Mouse (Mus musculus): Measurements from ENCODE around the gene Alpk3. TPM values are rescaled to one million over a fixed set of nuclear protein-coding genes. Genes with fewer than 3 reads are reported as not detected.

Alpk3 gene
- polyA plus RNA-seq, 1 experiment, result 0.22 TPM

- Histone ChIP-seq H3K27ac (ENCODE audit: control insufficient read depth, insufficient read depth, low read depth, low read length, poor library complexity) (no peak overlapping the region), H3K4me3 (replicated peaks; ENCODE audit: control insufficient read depth, low read depth, low read length) (no peak overlapping the region), H3K4me1 (ENCODE audit: control insufficient read depth, insufficient read depth, low read length) (no peaks in the 10 kb centered on the region)
- 52% methylated on average over 9 of the region's 9 CpGs for WGBS
- TF ChIP-seq POLR2A (IDR thresholded peaks at IDR 0.05; ENCODE audit: borderline replicate concordance, control insufficient read depth, low read depth, low read length) (no peak), CTCF (IDR thresholded peaks at IDR 0.05; ENCODE audit: control insufficient read depth, insufficient read depth, low read length) (no peak)
Observed at GRCm38 (mm10) chr7:81109717-81110651, 52.6 kb downstream of the Alpk3 start.

GRCm38 (mm10) chr7:81110791-81111190 is 53.4 kb downstream of the Alpk3 start:
- TF ChIP-seq CTCF (IDR thresholded peaks at IDR 0.05; ENCODE audit: control insufficient read depth, insufficient read depth, low read length) (no peak), POLR2A (IDR thresholded peaks at IDR 0.05; ENCODE audit: borderline replicate concordance, control insufficient read depth, low read depth, low read length) (no peak)
- WGBS, result 89% methylated on average over 4 of the region's 4 CpGs
- H3K27ac ChIP-seq (ENCODE audit: control insufficient read depth, insufficient read depth, low read depth, low read length, poor library complexity), result no peak overlapping the region
- no peaks in the 10 kb centered on the region for H3K4me1 ChIP-seq (ENCODE audit: control insufficient read depth, insufficient read depth, low read length)
- H3K4me3 ChIP-seq (replicated peaks; ENCODE audit: control insufficient read depth, low read depth, low read length), result no peak overlapping the region

- TF ChIP-seq CTCF (IDR thresholded peaks at IDR 0.05; ENCODE audit: control insufficient read depth, insufficient read depth, low read length) (no peak), POLR2A (IDR thresholded peaks at IDR 0.05; ENCODE audit: borderline replicate concordance, control insufficient read depth, low read depth, low read length) (no peak)
- H3K27ac ChIP-seq (ENCODE audit: control insufficient read depth, insufficient read depth, low read depth, low read length, poor library complexity), result no peak overlapping the region
- H3K4me1 ChIP-seq (ENCODE audit: control insufficient read depth, insufficient read depth, low read length), result no peaks in the 10 kb centered on the region
- H3K4me3 ChIP-seq (replicated peaks; ENCODE audit: control insufficient read depth, low read depth, low read length), result no peak overlapping the region
- 93% methylated on average over 2 of the region's 2 CpGs for whole genome bisulfite sequencing
Observed at GRCm38 (mm10) chr7:81111729-81112128, 54.3 kb downstream of the Alpk3 start.

- TF ChIP-seq POLR2A (IDR thresholded peaks at IDR 0.05; ENCODE audit: borderline replicate concordance, control insufficient read depth, low read depth, low read length) (no peak), CTCF (IDR thresholded peaks at IDR 0.05; ENCODE audit: control insufficient read depth, insufficient read depth, low read length) (no peak)
- Histone ChIP-seq H3K4me1 (ENCODE audit: control insufficient read depth, insufficient read depth, low read length) (no peaks in the 10 kb centered on the region), H3K27ac (ENCODE audit: control insufficient read depth, insufficient read depth, low read depth, low read length, poor library complexity) (no peak overlapping the region), H3K4me3 (replicated peaks; ENCODE audit: control insufficient read depth, low read depth, low read length) (no peak overlapping the region)
- 55% methylated on average over 6 of the region's 6 CpGs for WGBS
Observed at GRCm38 (mm10) chr7:81112686-81113360, 55.4 kb downstream of the Alpk3 start.

GRCm38 (mm10) chr7:81114555-81114954 is 57.2 kb downstream of the Alpk3 start, which contains the start of gene Slc28a1:
Slc28a1 (plus strand) TSS chr7:81114799.
- H3K4me1 ChIP-seq (ENCODE audit: control insufficient read depth, insufficient read depth, low read length), result no peaks in the 10 kb centered on the region
- WGBS, result 80% methylated on average over 6 of the region's 6 CpGs
- no peak within 1 kb of the TSS for H3K4me3 ChIP-seq (replicated peaks; ENCODE audit: control insufficient read depth, low read depth, low read length)
- TF ChIP-seq CTCF (IDR thresholded peaks at IDR 0.05; ENCODE audit: control insufficient read depth, insufficient read depth, low read length) (no peak), POLR2A (IDR thresholded peaks at IDR 0.05; ENCODE audit: borderline replicate concordance, control insufficient read depth, low read depth, low read length) (no peak)
- no peak within 1 kb of the TSS for H3K27ac ChIP-seq (ENCODE audit: control insufficient read depth, insufficient read depth, low read depth, low read length, poor library complexity)

- Histone ChIP-seq H3K4me3 (replicated peaks; ENCODE audit: control insufficient read depth, low read depth, low read length) (no peak overlapping the region), H3K27ac (ENCODE audit: control insufficient read depth, insufficient read depth, low read depth, low read length, poor library complexity) (no peak overlapping the region), H3K4me1 (ENCODE audit: control insufficient read depth, insufficient read depth, low read length) (peaks cover 1% of the 10 kb centered on the region; the same call in 1 of the 2 replicates)
- WGBS, result 38% methylated on average over 3 of the region's 3 CpGs
- TF ChIP-seq CTCF (IDR thresholded peaks at IDR 0.05; ENCODE audit: control insufficient read depth, insufficient read depth, low read length), result no peak
- no peak for TF ChIP-seq POLR2A (IDR thresholded peaks at IDR 0.05; ENCODE audit: borderline replicate concordance, control insufficient read depth, low read depth, low read length)
Observed at GRCm38 (mm10) chr7:81121099-81121498, 63.7 kb downstream of the Alpk3 start.

- Histone ChIP-seq H3K27ac (ENCODE audit: control insufficient read depth, insufficient read depth, low read depth, low read length, poor library complexity) (no peak overlapping the region), H3K4me3 (replicated peaks; ENCODE audit: control insufficient read depth, low read depth, low read length) (no peak overlapping the region), H3K4me1 (ENCODE audit: control insufficient read depth, insufficient read depth, low read length) (peaks cover 1% of the 10 kb centered on the region; the same call in 1 of the 2 replicates)
- no peak for TF ChIP-seq CTCF (IDR thresholded peaks at IDR 0.05; ENCODE audit: control insufficient read depth, insufficient read depth, low read length)
- TF ChIP-seq POLR2A (IDR thresholded peaks at IDR 0.05; ENCODE audit: borderline replicate concordance, control insufficient read depth, low read depth, low read length), result no peak
- WGBS, result 48% methylated on average over 2 of the region's 2 CpGs
Observed at GRCm38 (mm10) chr7:81122808-81123207, 65.4 kb downstream of the Alpk3 start.

GRCm38 (mm10) chr7:81123553-81123952 is 66.2 kb downstream of the Alpk3 start:
- peaks cover 1% of the 10 kb centered on the region; the same call in 1 of the 2 replicates for H3K4me1 ChIP-seq (ENCODE audit: control insufficient read depth, insufficient read depth, low read length)
- no peak overlapping the region for H3K4me3 ChIP-seq (replicated peaks; ENCODE audit: control insufficient read depth, low read depth, low read length)
- WGBS, result 72% methylated on average over 5 of the region's 5 CpGs
- H3K27ac ChIP-seq (ENCODE audit: control insufficient read depth, insufficient read depth, low read depth, low read length, poor library complexity), result no peak overlapping the region
- no peak for TF ChIP-seq CTCF (IDR thresholded peaks at IDR 0.05; ENCODE audit: control insufficient read depth, insufficient read depth, low read length)

Measured in bone marrow, adult 2 months (tissue).